Comparison of ENCODE assay signal across 8 mouse cellular contexts in genomic region chr9:88547851-88548613, GRCm38 (mm10). TPM values are rescaled to one million over a fixed set of nuclear protein-coding genes. Genes with fewer than 3 reads are reported as not detected.
DNase-seq lines count a peak whose midpoint lies in the region; ATAC-seq and TF ChIP-seq lines count a peak whose summit lies in the region.

Gene Zfp949, plus strand, starts transcription at chr9:88548020.

- H3K4me2 ChIP-seq in forebrain, embryonic 16.5 days (ENCODE audit: low read length) = peak within 1 kb of the TSS; percentile 77
- peak within 1 kb of the TSS; percentile 81 for H3K4me2 ChIP-seq in neural tube, embryonic 15.5 days

- DNase-seq in MEL-GATA-1-ER (ENCODE audit: extremely low read depth, low read depth) = peak; percentile 86
- DNase-seq in cerebellum, adult 2 months = peak; percentile 86 to 92
- DNase-seq in heart, postnatal 36 days = peak; percentile 68 to 72
- DNase-seq in layer of hippocampus, adult 18-20 months (ENCODE audit: low spot score in 2 of 2) = peak; percentile 74 to 94
- peak; percentile 69 to 82 for DNase-seq in lung, adult 18-20 months
- DNase-seq in testis, postnatal 10 days (ENCODE audit: low spot score) = peak; percentile 54

- TF ChIP-seq POLR2A in cerebellum, adult 2 months (IDR thresholded peaks at IDR 0.05; ENCODE audit: borderline replicate concordance, insufficient read depth, low read length) = peak; percentile 97

- ATAC-seq in forebrain, embryonic 16.5 days = peak; percentile 95
- peak; percentile 96 for ATAC-seq in neural tube, embryonic 15.5 days (ENCODE audit: low FRiP score)

- peak within 1 kb of the TSS; percentile 99 for H3K4me3 ChIP-seq in cerebellum, adult 2 months (replicated peaks; ENCODE audit: insufficient read depth, low read depth, low read length)
- H3K4me3 ChIP-seq in forebrain, embryonic 16.5 days (replicated peaks; ENCODE audit: low read length) = peak within 1 kb of the TSS; percentile 98
- H3K4me3 ChIP-seq in neural tube, embryonic 15.5 days (replicated peaks) = peak within 1 kb of the TSS; percentile 79

- H3K27ac ChIP-seq in cerebellum, adult 2 months (ENCODE audit: insufficient read depth, low read length) = peak within 1 kb of the TSS; percentile 93
- H3K27ac ChIP-seq in forebrain, embryonic 16.5 days (ENCODE audit: low read length) = peak within 1 kb of the TSS; percentile 85
- peak within 1 kb of the TSS; percentile 91 for H3K27ac ChIP-seq in neural tube, embryonic 15.5 days (replicated peaks)

- H3K36me3 ChIP-seq in forebrain, embryonic 16.5 days (ENCODE audit: control insufficient read depth, insufficient read depth) = peaks cover 6% of the 10 kb centered on the region; the same call in 1 of the 2 replicates
- H3K36me3 ChIP-seq in neural tube, embryonic 15.5 days = peaks cover 15% of the 10 kb centered on the region

- H3K27me3 ChIP-seq in cerebellum, adult 2 months (ENCODE audit: control insufficient read depth, insufficient read depth, low read length) = no peaks in the 10 kb centered on the region
- no peaks in the 10 kb centered on the region for H3K27me3 ChIP-seq in forebrain, embryonic 16.5 days (replicated peaks; ENCODE audit: control insufficient read depth, insufficient read depth, low read length)
- H3K27me3 ChIP-seq in neural tube, embryonic 15.5 days (replicated peaks) = no peaks in the 10 kb centered on the region

- under 1% methylated on average over 30 of the region's 30 CpGs for WGBS in cerebellum, adult 2 months
- WGBS in forebrain, embryonic 16.5 days = under 1% methylated on average over 30 of the region's 30 CpGs
- WGBS in neural tube, embryonic 15.5 days = under 1% methylated on average over 30 of the region's 30 CpGs

- peak within 1 kb of the TSS; percentile 76 for H3K9ac ChIP-seq in forebrain, embryonic 16.5 days (replicated peaks; ENCODE audit: low read depth, low read length)
- H3K9ac ChIP-seq in neural tube, embryonic 15.5 days (replicated peaks) = peak within 1 kb of the TSS; percentile 76

- H3K4me1 ChIP-seq in cerebellum, adult 2 months (ENCODE audit: control insufficient read depth, insufficient read depth, low read length) = no peaks in the 10 kb centered on the region
- peaks cover 25% of the 10 kb centered on the region for H3K4me1 ChIP-seq in forebrain, embryonic 16.5 days (replicated peaks; ENCODE audit: control insufficient read depth, insufficient read depth, low read length)
- H3K4me1 ChIP-seq in neural tube, embryonic 15.5 days = peaks cover 27% of the 10 kb centered on the region

- TF ChIP-seq CTCF in cerebellum, adult 2 months (IDR thresholded peaks at IDR 0.05; ENCODE audit: borderline replicate concordance, insufficient read depth, low read depth, low read length) = no peak

- H3K9me3 ChIP-seq in forebrain, embryonic 16.5 days (ENCODE audit: control insufficient read depth, low read length) = no peaks in the 10 kb centered on the region
- no peaks in the 10 kb centered on the region for H3K9me3 ChIP-seq in neural tube, embryonic 15.5 days (replicated peaks)

- intact Hi-C loops in heart, postnatal 36 days (cut with DNase I) = loop anchor here (2.0 to 10.0 kb wide), 4 partner anchors 67 to 1293 kb away; partner anchors contain the start of genes Cep162 and Snx14

RNA-seq across cellular contexts. Expression of gene Zfp949, which starts in this region (rescaled TPM):
- polyA plus RNA-seq in cerebellum, adult 2 months (2012; rRNA removed) = 22.0 and 24.2 TPM in 2 replicates
- polyA plus RNA-seq in forebrain, embryonic 16.5 days (2015; fragmentation: Nextera tagmentation; extraction: Ambion mirVana) = 14.7 and 16.8 TPM in 2 replicates
- 10 to 100 TPM in 1 of 2 experiments, 1 to 10 TPM in 1; 9.2 to 10.1 TPM for total RNA-seq in heart, postnatal 36 days (2021)
- total RNA-seq in layer of hippocampus, adult 18-20 months (2021) = 10 to 100 TPM; 22.3 to 23.9 TPM
- polyA plus RNA-seq in neural tube, embryonic 15.5 days (2015; fragmentation: Nextera tagmentation; extraction: Ambion mirVana) = 19.9 and 21.4 TPM in 2 replicates

Comparison
In these comparisons a context has a peak if more than half of its experiments do, and no peak if none do; other contexts are left out.
1. Peak in every context shown above with its lines: DNase-seq, ATAC-seq, H3K4me3 ChIP-seq and H3K27ac ChIP-seq.